Mouse (Mus musculus): Measurements from ENCODE around the gene Lipe. TPM values are rescaled to one million over a fixed set of nuclear protein-coding genes. Genes with fewer than 3 reads are reported as not detected.
A peak's percentile ranks its signal among the peaks of the same experiment; 100 is the strongest.
"Not testable (repeated sequence)": the region's sequence is repeated elsewhere in the genome, so short reads cannot be mapped to it uniquely, and the experiment has no call there.

Lipe gene
- total RNA-seq (2021) (100 to 1,000 TPM; 372 to 462 TPM), polyA plus RNA-seq (2012; rRNA removed) (471 and 632 TPM in 2 replicates)
- long read RNA-seq, transcript Lipe-201 (10 exons, 3,613 nt), result minor isoform, 94 of 347 reads
- long read RNA-seq, transcript Lipe-202 (10 exons, 2,661 nt), result major isoform, 108 of 347 reads
- long read RNA-seq, transcript Lipe-208 (9 exons, 3,171 nt), result minor isoform, 17 of 347 reads
- long read RNA-seq, partial matches to known transcripts, result 58 of 347 reads
- long read RNA-seq, other reads (novel, unspliced or antisense), result 70 of 347 reads

- no peak for DNase-seq
These were observed at the start of gene Lipe for GRCm38 (mm10) chr7:25398610-25399009. Gene Lipe, minus strand, starts transcription at chr7:25398710.

GRCm38 (mm10) chr7:25440816-25441153, 42.3 kb upstream of the Lipe start:
- peak; percentile 20 for DNase-seq

- no peak for DNase-seq
These were observed 41.7 kb upstream of the Lipe start for GRCm38 (mm10) chr7:25439978-25440815.

GRCm38 (mm10) chr7:25439124-25439822, 40.8 kb upstream of the Lipe start:
- no peak for DNase-seq

- DNase-seq, result no peak
These were observed 38.2 kb upstream of the Lipe start for GRCm38 (mm10) chr7:25436704-25437103.

GRCm38 (mm10) chr7:25436226-25436625, 37.7 kb upstream of the Lipe start:
- peak; percentile 23 for DNase-seq

GRCm38 (mm10) chr7:25435546-25435851, 37.0 kb upstream of the Lipe start:
- DNase-seq, result no peak

- no peak for DNase-seq
These were observed 36.4 kb upstream of the Lipe start for GRCm38 (mm10) chr7:25434654-25435545.

- DNase-seq, result no peak
These were observed 35.5 kb upstream of the Lipe start for GRCm38 (mm10) chr7:25433781-25434560.

- no peak for DNase-seq
These were observed 34.6 kb upstream of the Lipe start for GRCm38 (mm10) chr7:25433007-25433541.

GRCm38 (mm10) chr7:25432381-25432780, 33.9 kb upstream of the Lipe start:
- DNase-seq, result no peak

GRCm38 (mm10) chr7:25429886-25430784, 31.6 kb upstream of the Lipe start:
- DNase-seq, result no peak

- DNase-seq, result no peak
These were observed 29.8 kb upstream of the Lipe start for GRCm38 (mm10) chr7:25428321-25428720.

- DNase-seq, result no peak
These were observed 28.6 kb upstream of the Lipe start for GRCm38 (mm10) chr7:25427144-25427543.

- DNase-seq, result not testable (repeated sequence)
These were observed 27.9 kb upstream of the Lipe start for GRCm38 (mm10) chr7:25426380-25426779.

- DNase-seq, result peak; percentile 76
These were observed 25.9 kb upstream of the Lipe start for GRCm38 (mm10) chr7:25424429-25424828.

- DNase-seq, result peak; percentile 16
These were observed 23.9 kb upstream of the Lipe start for GRCm38 (mm10) chr7:25422286-25422841.

GRCm38 (mm10) chr7:25419943-25420342, 21.4 kb upstream of the Lipe start:
- DNase-seq, result no peak

GRCm38 (mm10) chr7:25419536-25419935, 21.0 kb upstream of the Lipe start:
- DNase-seq, result no peak
